Mouse (Mus musculus) retina, postnatal 7 days (tissue): Measurements from ENCODE around the gene Cntnap1.
A peak's percentile ranks its signal among the peaks of the same experiment; 100 is the strongest.
"Not testable (repeated sequence)": the region's sequence is repeated elsewhere in the genome, so short reads cannot be mapped to it uniquely, and the experiment has no call there.

Source experiments
- DNase-seq: peaks from one replicate; pipeline ENCODE4 v3.0.0-alpha.2; 2012; ENCODE audit warnings: low read depth, low spot score

Cntnap1 gene

DNA sequence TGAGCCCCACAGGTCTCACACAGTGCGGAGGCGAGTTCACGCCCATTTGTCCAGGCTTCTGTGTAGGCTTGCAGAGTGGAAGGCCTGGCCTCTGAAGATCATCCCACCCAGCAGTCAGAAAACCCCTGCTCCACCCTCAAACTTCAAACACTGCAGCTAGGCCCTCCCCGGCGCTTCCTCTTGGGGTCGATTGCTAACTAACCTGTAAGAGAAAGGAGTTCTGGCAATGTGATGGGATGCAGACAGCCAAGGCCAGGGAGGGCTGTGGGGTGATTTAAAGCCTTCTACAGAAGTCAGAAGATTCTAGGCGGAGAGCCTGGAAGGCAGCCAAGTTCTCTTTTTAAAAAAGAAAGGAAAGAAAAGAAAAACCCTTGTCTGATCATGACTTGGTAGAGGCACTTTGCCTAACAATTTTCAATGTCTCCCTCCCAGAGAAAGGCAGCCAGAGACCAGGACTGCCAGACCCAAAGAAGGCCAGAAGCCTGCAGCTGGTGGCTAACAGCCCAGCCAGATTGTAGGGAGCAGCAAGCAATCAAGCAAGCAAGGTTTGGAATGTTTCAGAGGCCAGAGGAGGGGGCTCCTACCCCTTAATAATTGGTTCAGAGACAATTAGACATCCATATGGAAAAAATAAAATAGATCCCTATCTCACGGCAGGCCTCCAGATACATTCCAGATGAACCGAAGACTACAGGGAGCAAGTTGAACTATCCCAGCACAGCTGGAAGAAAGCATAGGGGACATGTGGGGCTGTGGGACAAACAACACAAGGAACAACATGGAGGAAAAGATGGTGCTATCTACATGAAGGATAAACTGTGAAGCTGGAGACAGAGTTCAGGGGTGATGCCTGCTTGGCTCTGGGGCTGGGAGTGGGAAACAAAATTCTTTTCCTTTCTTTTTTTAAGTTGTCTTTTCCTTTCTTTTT is 20.9 kb upstream of the Cntnap1 start:
- no peak for DNase-seq

DNA sequence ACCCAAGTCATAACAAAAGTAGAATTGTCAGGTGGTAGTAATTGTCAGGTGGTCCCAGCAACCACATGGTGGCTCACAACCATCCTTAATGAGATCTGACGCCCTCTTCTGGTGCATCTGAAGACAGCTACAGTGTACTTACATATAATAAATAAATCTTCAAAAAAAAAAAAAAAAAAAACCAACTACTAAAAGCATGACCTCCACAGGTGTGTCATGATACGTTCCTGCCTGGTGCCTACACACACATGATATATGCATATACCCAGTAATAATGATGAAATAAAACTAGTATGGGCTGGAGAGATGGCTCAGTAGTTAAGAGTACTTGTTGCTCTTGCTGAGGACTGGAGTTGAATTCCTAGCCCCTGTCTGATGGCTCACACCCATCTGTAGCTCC is 19.3 kb upstream of the Cntnap1 start:
- no peak for DNase-seq

DNA sequence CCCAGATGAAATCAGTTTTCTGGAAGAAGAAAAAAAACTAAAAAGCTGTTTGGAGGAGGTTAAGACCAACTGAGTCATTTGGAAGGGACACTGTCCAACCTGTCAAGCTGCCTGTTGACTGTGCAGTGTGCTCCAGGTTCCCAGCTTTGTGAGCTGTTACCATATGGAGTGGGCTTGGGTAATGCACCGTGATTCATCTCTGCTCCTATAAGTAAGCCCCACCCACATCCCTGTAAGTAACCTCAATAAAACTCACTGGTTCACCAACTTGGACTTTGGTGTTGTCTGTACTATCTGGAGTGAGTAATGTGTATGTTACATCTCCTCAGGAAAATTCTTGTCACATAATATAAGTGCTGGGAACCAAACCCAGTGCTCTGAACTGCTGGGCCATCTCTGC is 17.5 kb upstream of the Cntnap1 start:
- DNase-seq: no peak

DNA sequence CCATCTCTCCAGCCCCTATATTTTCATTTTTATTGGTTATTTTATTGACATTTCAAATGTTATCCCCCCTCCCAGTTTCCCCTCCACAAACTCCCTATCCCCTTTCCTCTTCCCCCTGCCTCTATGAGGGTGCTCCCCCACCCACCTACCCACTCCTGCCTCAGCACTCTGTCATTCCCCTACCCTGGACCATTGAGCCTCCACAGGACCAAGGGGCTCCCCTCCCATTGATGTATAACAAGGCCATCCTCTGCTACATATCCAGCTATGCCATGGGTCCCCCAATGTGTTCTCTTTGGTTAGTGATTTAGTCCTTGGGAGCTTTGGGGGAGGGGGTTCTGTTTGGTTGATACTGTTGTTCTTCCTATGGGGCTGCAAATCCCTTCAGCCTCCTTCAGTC is 15.7 kb upstream of the Cntnap1 start:
- DNase-seq: no peak

DNA sequence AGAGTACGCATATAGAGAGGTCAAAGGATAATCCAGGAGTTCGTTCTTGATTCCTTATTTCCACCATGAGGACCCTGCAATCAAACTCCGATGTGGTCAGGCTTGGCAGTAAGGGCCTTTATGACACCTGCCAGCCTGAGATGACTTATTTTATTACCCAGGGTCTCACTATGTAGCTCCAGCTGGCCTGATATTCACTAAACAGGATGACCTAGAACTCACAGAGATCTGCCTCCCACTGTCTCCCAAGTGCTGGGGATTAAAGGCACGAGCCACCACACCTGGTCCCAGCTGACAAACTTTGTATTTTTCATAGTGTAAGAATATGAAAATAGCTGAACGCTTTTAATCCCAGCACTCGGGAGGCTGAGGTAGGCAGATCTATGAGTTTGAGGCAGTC is 15.2 kb upstream of the Cntnap1 start:
- DNase-seq: no peak

DNA sequence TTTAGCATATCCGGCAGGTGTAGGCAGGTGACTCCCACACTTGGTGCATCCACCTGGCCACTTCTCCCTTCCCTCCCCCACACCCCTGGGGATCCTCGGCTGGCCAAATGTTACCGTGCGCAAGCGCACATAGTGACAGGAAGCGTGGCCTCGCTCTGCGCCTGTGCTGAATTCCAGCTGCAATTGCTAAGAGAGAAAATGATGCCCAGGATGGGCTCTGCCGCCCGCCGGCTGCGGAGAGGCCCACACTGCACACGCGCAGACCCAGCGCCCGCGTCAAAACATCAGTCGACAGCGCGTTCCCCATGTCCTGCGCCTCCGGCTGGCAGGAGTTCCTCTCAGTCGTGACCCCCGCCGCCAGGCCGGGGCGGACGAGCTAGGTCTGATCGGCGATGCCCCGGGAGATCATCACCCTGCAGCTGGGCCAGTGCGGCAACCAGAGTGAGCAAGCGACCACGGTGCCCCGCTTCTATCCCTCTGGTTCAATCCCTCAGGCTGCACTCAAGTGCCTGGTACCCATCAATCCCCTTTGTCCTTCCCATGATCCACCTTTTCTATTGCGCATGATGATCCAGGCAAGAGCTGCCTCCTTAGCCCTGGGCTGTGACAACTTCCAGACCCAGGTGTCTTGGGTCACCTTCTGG is 14.5 kb upstream of the Cntnap1 start, which contains the start of gene Tubg2:
Gene Tubg2, plus strand, starts transcription at position 180 of the 644 bp plus-strand sequence.
- peak; percentile 46 for DNase-seq

DNA sequence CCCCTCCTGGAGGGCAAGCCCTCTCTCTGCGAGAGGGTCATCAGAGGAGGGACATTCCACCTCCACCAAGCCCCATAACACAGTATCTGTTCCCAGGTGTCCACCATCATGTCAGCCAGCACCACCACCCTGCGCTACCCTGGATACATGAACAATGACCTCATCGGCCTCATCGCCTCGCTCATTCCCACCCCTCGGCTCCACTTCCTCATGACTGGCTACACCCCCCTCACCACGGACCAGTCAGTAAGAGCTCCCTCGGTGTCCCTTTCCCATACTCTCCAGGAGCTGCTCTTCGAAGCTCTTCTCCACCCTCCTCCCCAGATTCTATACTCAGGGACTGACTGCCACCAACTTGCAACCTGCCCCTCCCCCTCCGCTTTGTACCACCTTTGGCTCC is 10.2 kb upstream of the Cntnap1 start:
- not testable (repeated sequence) for DNase-seq

DNA sequence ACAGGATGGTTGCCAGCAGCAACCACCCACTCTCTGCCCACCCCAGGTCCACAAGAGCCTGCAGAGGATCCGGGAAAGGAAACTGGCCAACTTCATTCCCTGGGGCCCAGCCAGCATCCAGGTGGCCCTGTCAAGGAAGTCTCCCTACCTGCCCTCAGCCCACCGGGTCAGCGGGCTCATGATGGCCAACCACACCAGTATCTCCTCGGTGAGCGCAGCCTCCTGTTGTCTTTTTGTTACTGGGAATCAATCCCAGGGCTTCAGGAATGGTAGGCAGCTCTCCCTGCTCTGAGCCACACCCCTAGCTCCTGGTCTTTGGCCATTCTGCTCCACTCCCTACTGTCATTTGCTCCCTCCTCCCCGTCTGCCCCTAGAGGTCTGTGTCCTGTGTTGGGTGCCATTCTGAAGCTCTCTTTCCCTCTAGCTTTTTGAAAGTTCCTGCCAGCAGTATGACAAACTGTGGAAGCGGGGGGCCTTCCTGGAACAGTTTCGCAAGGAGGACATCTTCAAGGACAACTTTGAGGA is 9.3 kb upstream of the Cntnap1 start:
- not testable (repeated sequence) for DNase-seq

DNA sequence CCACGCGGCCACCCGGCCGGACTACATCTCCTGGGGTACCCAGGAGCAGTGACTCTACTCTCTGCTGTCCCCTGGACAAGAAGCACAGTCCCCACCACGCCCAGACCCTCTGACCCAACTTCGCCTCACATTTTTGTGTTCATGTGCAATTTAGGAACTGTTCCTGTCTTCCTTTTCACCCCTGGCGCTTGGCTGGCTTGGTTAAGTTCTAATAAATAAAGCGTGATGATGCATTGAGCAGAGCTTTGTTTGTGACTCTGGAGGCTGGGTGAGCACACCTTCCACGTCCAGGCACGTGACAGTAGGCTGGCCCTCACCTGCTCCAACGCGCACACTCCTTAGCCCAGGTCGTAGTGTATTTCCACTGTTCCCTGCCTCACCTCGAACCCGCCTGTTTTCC is 8.8 kb upstream of the Cntnap1 start:
- DNase-seq: no peak

DNA sequence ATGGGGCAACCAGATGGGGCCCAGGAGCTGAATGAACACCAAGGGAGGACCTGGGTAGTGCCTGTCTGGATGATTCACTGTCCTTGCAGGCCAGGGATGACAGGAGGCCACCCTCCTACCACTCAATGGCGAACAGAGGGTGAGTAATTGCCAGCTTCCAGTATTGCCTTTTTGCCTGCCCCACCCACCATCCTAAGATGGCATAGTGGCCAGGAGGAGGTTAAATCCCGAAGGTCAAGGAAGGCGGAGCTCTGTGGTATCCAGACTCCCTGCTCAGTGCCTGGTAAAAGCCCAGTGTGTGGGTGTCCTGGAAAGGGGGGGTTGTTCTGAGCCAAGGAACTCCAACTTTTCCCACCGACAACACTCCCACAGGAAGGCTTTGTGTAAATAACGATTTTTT is 8.0 kb upstream of the Cntnap1 start:
- DNase-seq: no peak

DNA sequence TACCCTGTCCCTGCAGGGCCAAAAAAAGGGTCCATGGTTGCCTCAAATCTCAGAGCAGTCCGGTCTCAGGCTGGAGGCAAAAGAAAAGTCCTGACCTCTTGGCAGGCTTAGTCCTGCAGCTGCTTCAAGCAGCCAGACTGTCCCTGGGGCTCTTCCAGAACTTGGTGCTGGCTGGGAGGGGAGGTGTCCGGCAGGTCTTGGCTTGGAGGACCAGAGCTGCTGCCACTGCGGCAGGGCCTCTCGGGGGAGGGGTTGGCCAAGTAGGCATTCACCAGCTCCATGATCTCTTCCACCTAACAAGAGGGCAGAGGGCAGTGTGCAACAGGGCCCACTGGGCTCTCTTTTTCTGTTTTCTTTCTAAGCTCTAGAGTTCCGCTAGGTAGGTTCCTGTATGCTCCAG is 7.6 kb upstream of the Cntnap1 start:
- no peak for DNase-seq

DNA sequence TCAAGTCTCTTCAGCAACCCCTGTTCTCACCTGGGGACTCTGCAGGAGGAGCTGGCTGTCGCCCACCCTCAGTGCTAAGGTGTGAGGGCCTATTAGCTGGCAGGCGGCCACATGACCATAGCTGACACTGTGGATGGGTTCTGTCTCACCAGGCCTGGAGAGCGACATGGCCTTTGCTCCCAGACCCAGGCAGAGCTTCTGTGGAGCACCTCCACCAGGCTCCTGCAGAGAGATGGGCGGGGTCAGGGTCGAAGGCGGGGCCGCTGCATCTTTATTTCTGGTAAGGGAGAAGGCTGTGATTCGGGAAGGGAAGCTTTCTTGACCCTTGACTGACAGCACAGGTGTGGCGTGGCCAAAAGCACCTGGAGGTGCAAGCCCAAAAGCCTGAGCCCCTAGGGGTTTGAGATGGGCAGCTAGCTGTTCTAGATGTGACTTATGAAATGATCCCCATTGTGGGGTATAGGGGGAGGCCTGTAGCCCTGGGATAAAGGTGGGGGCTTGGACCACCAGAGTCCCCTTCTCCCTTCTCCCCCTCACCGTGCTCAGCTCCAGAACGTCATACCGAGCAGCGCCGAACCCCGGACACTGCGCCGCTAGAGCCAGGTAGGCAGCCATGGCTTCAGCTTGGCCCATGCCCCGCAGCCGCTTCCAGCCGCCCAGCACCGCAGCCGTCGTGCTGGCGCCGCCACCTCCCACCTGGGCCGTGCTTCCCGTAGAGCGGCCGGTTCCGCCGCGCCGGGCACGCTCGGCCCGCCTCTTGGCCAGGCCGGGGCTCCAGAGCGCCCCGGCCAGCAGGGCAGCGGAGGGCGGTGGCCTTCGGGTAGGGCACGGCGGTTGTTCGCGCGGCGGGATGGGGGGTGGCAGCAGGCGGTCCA is 6.6 kb upstream of the Cntnap1 start:
- no peak for DNase-seq

DNA sequence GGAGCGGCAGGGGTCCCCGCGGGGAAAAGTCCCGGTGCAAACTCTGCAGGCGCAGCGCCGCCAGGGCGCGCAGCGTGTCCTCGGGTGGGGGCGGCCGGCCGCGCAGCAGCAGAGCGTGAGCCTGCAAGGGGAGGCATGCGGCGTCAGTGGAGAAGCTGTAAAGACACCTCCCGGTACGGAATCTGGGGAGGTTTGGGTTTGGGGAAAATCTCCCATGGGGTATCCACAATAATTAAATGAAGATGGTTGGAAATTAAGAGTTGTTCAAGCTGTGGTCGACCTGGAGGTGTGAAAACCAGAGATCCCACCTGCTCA is 6.0 kb upstream of the Cntnap1 start:
- no peak for DNase-seq

DNA sequence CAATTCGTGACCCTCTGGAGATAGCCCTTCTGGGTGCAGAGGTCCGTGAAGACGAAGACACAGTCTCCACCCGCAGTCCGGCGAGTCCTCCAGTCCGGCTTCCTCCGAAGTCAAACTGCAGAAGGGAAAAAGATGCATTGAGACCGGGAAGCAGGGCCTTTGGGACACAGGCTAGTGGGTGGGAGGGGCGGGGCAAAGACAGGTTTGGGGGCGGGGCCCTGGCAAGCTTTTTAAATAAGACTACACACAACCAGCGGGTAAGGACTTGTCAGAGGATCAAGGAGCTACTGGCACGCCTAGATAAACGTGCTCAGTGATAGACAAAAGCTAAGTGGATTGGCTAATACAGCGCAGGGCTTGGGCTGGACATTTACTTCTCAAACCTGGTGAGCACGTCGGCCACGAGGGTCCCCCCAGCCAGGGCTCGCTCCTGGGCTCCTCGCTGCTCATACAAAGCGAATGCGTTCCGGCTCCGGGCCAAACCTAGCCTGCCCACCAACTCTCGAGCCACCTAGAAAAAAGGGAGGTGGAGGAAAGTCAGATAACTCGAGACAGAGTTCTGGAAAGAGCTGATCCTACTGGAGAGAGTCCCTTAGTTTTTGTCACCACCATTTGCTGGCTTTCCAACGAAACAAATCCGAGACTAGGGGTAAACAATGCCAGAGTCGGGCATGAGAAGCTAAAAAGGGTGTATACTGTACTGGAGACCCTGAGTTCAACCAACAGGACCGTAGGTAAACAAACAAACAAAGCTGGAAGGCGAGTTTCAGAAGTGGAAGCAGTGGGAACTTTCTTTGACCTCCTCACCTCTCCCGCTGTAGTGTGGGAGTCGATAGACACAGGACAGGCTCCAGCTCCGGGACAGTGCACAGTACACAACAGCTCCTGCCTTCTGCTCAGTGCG is 5.4 kb upstream of the Cntnap1 start:
- no peak for DNase-seq

DNA sequence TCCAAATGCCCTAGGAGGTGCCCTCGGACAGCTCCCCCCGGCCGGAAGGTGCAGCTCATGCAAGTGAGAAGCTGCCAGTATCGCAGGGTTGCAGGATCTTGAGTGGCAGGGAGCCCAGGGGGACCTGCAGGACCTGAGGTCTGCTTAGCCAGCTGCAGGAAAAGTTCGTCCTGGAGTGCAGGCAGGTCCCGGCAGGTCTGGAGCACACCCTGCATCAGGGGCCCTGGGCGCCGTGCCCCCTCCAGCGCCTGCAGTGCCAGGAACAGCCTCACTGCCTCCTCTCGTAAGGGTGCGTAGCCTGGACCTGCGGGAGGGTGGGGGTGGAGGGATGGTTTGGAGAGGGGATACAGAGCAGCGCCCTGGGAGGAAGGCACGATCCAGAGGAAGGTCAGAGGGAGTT is 4.0 kb upstream of the Cntnap1 start:
- no peak for DNase-seq

DNA sequence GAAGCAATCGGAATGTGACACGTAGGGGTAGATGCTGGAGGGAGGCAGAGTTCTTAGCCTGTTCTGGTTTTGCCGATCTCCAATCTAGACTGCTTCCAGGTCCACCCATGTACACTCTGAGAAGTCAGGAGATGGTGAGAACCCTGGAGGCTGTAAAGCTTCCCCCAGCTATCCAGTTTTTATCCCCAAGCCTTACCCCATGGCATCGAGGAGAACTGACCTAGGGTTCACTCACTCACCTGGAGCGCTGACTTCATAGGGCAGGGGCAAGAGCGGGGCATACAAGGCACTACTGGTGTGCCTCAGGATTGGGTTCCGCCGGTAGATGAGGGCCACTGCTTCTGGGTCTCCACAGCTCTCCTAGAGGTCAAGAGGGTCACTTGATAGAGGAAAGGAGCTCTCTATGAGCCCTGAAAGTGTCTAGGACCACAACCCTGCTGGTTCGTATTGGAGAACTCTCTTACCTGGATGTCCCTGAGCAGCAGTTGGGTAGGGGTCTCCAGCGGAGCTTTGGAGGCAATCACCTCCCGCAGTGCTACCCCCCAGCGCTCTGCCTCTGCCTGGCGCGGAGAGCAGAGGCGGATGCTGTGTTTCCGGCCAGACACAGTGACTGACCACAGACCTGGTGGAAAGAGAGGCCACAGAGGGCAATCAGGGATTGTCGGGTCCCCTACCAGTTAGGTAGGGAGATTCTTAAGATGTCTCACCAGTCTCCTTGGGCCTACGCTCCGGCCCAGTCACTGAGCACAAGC is 2.9 kb upstream of the Cntnap1 start:
- DNase-seq: no peak

DNA sequence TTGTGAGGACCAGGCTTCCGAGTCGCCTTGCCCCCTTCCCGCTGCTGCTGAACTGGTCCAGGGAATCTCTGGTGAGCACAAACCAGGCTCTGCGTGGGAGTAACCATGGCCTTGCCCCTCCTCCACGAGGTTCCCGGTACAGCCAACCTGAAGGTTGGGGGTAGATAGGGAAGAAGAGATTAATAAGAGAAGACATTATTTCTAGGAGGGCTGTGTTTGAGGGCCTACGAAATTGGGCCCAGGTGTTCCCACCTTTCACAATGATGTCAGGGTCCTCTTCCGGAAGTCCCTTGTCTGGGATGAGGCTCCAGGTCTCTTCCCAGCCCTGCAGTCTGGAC is 2.4 kb upstream of the Cntnap1 start:
- no peak for DNase-seq

DNA sequence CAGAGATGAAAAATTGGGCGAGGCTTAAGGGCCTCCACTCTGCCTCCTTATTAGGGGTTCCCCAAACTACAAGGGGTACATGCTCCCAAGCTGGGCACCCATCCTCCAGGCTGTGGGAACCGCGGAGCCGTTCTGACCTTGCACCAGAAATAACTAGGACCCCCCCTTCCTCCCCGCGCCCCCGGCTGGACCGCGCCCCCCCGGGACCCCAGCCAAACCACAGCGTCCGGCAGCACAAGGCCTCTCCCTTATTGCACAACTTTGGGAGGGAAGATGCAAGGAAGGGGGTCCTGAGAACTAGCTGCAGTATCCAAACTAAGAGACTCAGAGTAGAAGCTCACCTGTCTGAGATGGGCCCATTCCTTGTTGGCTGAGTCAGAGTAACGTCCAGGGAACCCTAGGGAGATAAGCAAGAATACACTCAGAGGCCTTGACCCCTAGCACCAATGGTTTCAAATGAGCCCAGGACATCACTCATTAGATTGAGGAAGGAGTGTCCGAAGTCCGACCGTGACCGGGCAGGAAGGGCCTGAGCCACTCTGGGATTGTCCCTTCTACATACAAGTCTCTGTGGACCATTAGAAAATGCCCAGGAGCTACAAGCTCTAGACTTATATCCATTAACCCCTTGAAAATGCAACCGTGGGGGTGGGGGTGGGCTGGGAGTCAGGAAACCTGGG is 1.9 kb upstream of the Cntnap1 start:
- DNase-seq: no peak

DNA sequence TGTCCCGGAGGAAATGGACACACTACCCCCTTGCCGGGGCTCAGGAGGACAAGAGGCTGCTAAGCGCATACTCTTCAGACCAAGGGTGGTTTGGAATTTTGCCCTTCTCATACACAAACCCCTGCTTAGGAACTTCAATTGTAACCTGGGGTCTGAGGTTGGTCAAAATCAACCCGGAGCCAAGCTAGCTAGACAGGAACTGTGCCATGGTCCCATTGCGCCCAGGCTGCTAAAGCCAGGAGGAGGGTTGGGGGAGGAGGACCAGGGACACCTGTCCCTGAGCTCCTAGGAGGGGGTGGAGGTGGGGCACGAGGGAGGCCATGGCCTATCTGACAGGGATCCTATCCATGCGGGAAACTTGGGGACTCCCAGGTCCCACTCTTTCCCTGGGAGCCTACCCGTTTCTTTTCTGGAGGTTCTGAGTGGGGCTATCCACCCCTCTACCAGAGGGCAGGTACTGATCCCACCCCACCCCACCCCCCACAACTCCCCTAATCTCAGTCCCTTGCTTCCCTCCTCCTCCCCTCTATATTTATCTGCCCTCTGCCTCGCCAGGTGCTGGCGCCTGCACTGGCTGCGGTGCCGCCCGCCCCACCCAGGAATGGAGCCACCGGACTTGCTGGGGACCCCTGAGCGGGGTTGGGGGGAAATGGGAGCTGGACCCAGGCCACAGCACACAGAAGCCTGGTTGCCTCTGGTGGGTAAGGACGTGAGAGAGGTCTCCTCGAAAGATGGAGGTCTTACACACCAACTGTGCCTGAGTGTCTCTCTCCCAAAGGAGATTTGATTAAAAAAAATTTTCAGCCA is 819 bp upstream of the Cntnap1 start:
- no peak for DNase-seq
